Mouse (Mus musculus) adrenal gland, adult 8-10 months (tissue): Measurements from ENCODE around the gene Syt17. TPM values are rescaled to one million over a fixed set of nuclear protein-coding genes. Genes with fewer than 3 reads are reported as not detected.
"Not testable (repeated sequence)": the region's sequence is repeated elsewhere in the genome, so short reads cannot be mapped to it uniquely, and the experiment has no call there.

ENCODE experiments used
- DNase-seq: peaks from one replicate; pipeline ENCODE4 v3.0.0; 2022
- total RNA-seq, 4 experiments: library from RNA; stranded (reverse); gene quantifications; 2 replicates each; pipeline ENCODE4 v1.2.4; 2022

The Syt17 gene
- total RNA-seq, 4 experiments from 2014 or later = 5.7 to 12.3 (median 8.6) TPM

DNA sequence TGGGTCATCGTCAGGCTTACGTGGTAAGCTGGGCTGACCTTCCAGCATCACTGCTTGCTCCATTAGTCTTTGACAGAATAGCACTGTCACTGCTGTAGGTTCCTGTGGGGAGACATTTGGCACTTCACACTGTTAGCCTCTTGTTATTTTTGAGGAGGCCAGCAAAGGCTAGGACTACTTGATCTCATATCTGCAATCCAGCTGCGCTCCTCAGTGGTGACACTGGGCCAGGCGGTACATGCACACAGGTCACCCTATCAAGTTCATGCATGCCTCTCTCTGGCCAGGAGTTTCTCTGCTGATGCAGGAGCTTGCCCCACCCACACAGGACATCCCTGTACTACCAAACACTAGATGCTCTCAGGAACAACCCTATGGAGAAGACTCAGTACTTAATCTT is 71.4 kb downstream of the Syt17 start:
- no peak for DNase-seq

- DNase-seq = no peak
Observed at GRCm38 (mm10) chr7:118375341-118375740, 72.7 kb downstream of the Syt17 start.

- DNase-seq = no peak
Observed at GRCm38 (mm10) chr7:118371361-118371760, 76.7 kb downstream of the Syt17 start.

- DNase-seq = no peak
Observed at GRCm38 (mm10) chr7:118369705-118370104, 78.3 kb downstream of the Syt17 start.

DNA sequence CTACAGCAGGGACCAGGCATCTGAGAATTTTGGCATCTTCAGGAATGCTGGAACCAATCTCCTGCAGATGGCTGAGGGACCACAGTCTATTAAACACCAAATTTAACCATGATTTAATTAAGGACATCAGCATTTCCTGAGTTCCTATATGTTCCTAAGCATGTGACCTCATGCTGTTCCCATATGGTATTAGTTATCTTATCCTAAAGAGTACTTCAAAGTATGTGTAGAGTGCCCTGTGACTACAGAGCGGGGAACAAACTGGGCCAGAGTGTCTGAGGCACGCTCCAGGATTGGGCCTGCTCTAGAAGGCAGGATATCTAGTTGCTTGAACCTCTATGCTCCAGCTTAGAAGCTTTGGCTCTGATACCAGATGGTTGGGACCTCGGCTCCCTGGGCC is 82.1 kb downstream of the Syt17 start:
- no peak for DNase-seq

DNA sequence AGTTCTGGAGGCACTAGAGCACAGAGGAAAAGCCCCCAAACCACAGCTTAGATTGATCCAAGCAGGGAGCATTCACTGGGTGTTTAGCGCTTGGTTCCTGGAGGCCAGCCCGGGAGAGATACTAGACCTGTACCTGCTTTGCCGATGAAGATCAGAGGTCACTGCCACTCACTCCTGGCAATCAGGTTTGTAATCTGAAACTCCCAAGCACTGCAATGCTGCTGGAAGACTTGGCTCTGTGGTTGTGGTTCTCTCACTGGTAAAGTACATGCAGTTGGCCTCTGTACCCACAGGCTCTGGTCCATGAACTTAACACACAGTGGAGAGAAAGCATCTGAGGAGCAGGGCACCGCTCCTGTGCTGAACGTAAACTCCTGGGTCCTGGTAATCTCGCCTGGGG is 82.8 kb downstream of the Syt17 start:
- DNase-seq = no peak

DNA sequence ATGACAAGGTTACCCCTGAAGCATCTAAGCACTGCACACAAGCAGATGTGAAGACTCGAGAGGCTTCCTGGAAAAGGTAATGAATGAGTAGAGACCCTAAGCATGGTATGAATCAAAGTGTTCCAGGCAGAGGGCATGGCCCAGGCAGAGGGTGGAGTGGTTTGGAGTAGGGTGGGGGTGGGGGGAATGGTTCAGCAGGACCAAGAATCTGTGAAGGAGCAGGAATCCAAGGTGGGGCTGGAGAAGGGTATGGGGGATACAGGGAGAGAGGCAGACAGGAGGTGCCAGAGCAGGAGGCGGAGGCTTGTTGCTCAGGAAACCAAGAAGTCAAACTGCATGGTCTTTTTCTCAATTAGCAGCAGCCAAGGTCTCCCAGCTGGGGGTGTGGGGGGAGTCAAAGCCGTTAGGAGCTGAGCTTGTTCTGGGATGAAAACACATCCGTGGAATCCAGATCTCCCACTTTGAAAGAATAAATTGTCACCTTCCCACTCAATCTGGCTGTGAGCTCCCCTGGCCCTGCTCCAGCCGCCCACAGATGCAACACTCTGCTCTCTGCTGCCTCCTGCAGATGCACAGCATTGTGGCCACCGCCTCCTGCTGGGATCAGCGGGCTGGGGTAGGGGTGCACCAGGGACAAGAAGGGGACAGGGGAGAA is 83.5 kb downstream of the Syt17 start:
- DNase-seq = no peak

GRCm38 (mm10) chr7:118363587-118364233 is 84.3 kb downstream of the Syt17 start:
- DNase-seq = no peak

GRCm38 (mm10) chr7:118362931-118363330 is 85.1 kb downstream of the Syt17 start:
- DNase-seq = no peak

DNA sequence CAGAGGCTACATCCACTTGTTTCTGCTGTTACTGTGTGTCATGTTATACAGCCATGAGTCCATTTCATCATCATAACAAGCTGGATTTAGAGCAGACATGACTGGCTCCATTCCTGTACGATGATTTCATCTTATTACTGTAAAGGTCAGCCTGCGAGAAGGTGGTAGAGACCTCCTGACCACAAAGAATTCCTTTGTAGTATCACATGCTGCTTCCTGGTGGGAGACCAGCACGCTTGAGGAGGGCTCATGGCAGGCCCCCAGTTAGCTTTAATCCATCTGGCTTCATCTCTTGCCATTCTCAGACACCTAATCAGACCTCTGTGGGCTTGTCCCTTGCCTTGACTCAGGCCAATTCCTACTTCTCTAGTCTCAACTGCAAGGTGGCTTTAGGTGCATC is 85.8 kb downstream of the Syt17 start:
- no peak for DNase-seq

DNA sequence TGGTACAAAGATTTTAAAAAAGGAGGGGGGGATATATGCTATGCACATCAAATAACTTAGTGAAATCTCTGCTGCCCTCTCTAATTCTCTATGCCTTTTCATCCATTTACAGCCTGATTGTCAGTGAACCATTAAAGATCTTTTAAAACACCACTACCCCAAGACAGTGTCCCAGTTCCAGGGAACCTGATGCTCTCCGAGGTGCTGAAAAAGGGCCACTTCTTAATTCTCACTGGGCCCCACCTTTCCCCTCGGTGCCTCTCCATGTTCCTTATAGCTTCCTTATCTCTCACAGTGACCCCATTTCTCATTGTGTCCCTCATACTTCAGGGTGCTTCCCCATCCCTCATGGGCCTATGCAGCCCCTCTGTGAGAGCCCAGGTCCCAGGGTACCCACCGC is 89.0 kb downstream of the Syt17 start:
- no peak for DNase-seq

GRCm38 (mm10) chr7:118356410-118357005 is 91.5 kb downstream of the Syt17 start:
- DNase-seq = not testable (repeated sequence)

DNA sequence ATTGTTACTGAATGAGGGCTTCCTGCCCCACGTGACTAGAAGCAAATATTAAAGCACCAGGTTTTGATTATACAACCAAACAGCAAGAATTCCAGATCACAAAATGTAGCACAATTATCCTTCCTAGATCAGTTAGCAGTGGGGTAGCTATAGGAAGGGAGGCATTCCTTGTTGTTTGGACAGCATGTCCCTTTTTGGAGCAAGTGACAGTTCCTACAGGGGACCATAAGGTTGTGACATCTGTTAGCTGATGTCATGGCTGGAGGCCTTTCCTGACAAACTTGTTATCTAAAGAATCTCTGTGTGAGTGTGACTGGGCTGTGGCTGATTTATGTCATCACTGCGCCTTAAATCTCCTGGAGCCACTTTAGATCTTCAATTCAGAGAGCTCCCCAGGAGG is 97.2 kb downstream of the Syt17 start:
- no peak for DNase-seq

DNA sequence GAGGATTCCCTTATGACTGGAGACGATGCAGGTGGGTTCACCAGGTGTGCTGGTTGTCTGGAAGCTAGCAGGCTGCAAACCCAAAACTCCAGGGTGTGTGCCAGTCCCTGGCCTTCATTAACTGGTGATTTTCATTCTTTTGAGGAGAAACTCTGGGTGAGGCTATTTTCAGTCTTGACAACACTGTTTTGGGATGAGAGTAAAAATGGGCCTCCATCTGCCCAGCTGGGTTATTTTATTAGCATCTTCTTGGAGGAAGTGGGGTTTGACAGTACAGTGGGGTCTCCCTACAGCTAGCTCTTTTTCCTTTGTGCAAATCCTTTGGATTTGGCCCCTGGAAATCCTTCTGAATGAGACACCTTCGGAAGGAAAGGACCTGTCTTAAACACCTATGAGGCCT is 101.1 kb downstream of the Syt17 start:
- no peak for DNase-seq

- DNase-seq = no peak
Observed at GRCm38 (mm10) chr7:118346432-118346831, 101.6 kb downstream of the Syt17 start.

- no peak for DNase-seq
Observed at GRCm38 (mm10) chr7:118345396-118345795, 102.6 kb downstream of the Syt17 start.

DNA sequence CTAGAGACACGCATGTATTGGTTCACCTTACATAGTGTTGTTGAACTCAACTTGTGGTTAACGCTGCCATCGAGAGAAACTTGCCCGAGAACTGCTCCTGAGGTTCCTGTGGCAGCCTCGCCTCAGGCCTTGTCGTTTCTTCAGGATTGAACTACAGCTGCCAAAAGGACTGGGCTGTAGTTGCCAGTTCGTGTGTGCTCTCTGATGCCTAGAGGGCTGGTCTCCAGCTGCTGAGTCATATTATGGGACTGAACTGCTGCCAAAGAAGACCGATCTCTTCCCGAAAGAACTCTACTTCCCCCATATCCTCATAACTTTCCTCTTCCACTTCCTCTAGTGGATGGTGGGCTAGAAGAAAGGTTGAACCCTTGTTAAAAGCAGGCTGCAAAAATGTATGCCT is 103.3 kb downstream of the Syt17 start:
- no peak for DNase-seq

Other genes starting within 250 kb of the Syt17 start
- 10 to 100 TPM; 50.3 to 75.5 (median 58.2) TPM for gene Smg1, start 204.6 kb downstream of the Syt17 start, total RNA-seq
- gene Itpripl2, start 43.8 kb upstream of the Syt17 start, total RNA-seq = 10 to 100 TPM; 13.9 to 20.3 (median 17.1) TPM
- gene Coq7, start 85.1 kb upstream of the Syt17 start, total RNA-seq = 10 to 100 TPM; 32.3 to 45.2 (median 36.3) TPM
- under 1 TPM; 0.29 to 0.73 (median 0.33) TPM for gene Tmc7, start 136.5 kb upstream of the Syt17 start, total RNA-seq
- under 1 TPM in 1 of 4 experiments, not detected in 3; 0.13 TPM for gene Tmc5, start 149.1 kb upstream of the Syt17 start, total RNA-seq